Mouse (Mus musculus): ENCODE results near the gene Rtf1. TPM values are rescaled to one million over a fixed set of nuclear protein-coding genes. Genes with fewer than 3 reads are reported as not detected.

Rtf1 gene
- polyA plus RNA-seq, 1 experiment from 2014 or later = 53.3 TPM

DNA sequence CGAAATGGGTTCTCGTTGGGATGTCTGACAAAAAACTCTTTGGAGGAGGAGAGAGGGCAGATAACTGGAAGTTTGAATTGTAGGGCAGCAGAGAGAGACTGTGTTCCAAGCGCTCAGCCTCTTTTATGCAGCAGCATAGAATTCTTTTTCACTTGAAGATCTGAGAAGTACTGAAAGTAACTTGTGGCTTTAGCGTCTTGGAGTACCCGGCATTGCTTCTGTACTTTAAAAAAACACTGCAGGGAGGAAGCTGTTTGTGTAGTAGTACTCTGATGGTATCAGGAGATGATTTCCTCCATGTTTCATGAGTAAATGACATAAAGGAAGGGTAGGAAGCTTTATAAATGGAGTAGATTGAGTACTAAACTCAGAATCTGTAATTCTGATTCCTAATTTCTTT lies 963 bp downstream of the Rtf1 start:
- Histone ChIP-seq H3K27ac (ENCODE audit: low read length) (no peak overlapping the region), H3K27me3 (replicated peaks; ENCODE audit: control insufficient read depth, insufficient read depth, low read length) (no peaks in the 10 kb centered on the region), H3K4me2 (ENCODE audit: low read length) (peak overlapping the region; percentile 94), H3K4me3 (replicated peaks; ENCODE audit: low read length) (peak overlapping the region; percentile 100), H3K36me3 (ENCODE audit: control insufficient read depth, insufficient read depth) (no peaks in the 10 kb centered on the region), H3K4me1 (replicated peaks; ENCODE audit: control insufficient read depth, insufficient read depth, low read length) (peaks cover 16% of the 10 kb centered on the region), H3K9ac (replicated peaks; ENCODE audit: low read depth, low read length) (peak overlapping the region; percentile 97), H3K9me3 (ENCODE audit: control insufficient read depth, low read length) (no peaks in the 10 kb centered on the region)
- 4% methylated on average over 5 of the region's 5 CpGs for WGBS
- ATAC-seq = no peak

GRCm38 (mm10) chr2:119683706-119684105 lies 8.8 kb downstream of the Rtf1 start:
- Histone ChIP-seq H3K4me1 (replicated peaks; ENCODE audit: control insufficient read depth, insufficient read depth, low read length) (no peaks in the 10 kb centered on the region), H3K4me3 (replicated peaks; ENCODE audit: low read length) (no peak overlapping the region), H3K4me2 (ENCODE audit: low read length) (no peak overlapping the region), H3K27me3 (replicated peaks; ENCODE audit: control insufficient read depth, insufficient read depth, low read length) (no peaks in the 10 kb centered on the region), H3K36me3 (ENCODE audit: control insufficient read depth, insufficient read depth) (peaks cover 2% of the 10 kb centered on the region; the same call in 1 of the 2 replicates), H3K27ac (ENCODE audit: low read length) (no peak overlapping the region), H3K9ac (replicated peaks; ENCODE audit: low read depth, low read length) (no peak overlapping the region), H3K9me3 (ENCODE audit: control insufficient read depth, low read length) (no peaks in the 10 kb centered on the region)
- no peak for ATAC-seq
- WGBS = 81% methylated on average over 2 of the region's 2 CpGs

DNA sequence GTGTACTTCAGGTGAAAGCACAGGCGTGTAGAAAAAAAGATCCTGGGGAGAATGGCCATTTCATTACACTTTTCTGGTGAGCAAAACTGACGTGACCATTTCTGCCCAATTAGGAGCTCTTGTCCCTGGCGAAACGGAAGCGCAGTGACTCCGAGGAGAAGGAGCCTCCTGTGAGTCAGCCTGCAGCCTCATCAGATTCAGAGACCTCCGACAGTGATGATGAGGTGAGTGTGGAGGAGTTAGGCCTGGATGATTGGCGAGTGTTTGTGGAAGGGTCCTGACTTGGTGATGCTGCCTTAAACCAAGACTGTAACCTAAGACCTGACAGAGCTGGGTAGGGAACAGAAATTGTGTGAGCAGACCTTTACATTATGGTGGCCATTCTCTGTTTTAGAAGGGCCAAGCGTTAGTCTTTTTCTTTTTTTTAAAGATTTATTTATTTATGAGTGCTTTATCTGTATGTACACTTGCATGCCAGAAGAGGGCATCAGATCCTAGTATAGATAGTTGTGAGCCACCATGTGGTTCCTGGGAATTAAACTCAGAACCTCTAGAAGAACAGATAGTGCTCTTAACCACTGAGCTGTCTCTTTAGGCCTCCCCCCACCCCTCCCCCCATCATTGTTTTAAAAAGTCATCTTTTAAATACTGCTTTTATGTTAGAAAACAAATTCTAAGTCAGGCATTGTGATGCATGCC lies 17.3 kb downstream of the Rtf1 start:
- WGBS = 78% methylated on average over 9 of the region's 9 CpGs
- H3K4me3 ChIP-seq (replicated peaks; ENCODE audit: low read length) = no peak overlapping the region
- H3K36me3 ChIP-seq (ENCODE audit: control insufficient read depth, insufficient read depth) = no peaks in the 10 kb centered on the region
- H3K4me1 ChIP-seq (replicated peaks; ENCODE audit: control insufficient read depth, insufficient read depth, low read length) = no peaks in the 10 kb centered on the region
- no peaks in the 10 kb centered on the region for H3K9me3 ChIP-seq (ENCODE audit: control insufficient read depth, low read length)
- H3K27me3 ChIP-seq (replicated peaks; ENCODE audit: control insufficient read depth, insufficient read depth, low read length) = no peaks in the 10 kb centered on the region
- ATAC-seq = no peak
- H3K27ac ChIP-seq (ENCODE audit: low read length) = no peak overlapping the region
- H3K9ac ChIP-seq (replicated peaks; ENCODE audit: low read depth, low read length) = no peak overlapping the region
- H3K4me2 ChIP-seq (ENCODE audit: low read length) = no peak overlapping the region

DNA sequence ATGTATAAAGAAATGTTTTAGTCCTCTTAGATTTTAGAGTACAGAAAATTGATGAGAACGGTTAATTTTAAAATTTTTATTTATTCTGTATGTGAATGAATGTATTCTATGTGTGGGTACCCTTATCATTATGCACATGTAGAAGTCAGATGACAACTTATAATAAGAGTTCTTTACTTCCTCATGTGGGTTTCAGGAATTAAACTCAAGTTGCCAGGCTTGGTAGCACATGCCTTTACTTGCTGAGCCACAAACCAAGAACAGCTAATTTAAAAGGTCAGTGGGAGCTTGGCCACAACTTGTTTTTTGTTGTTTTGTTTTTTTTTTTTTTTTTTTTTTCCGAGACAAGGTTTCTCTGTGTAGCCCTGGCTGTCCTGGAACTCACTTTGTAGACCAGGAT lies 20.0 kb downstream of the Rtf1 start:
- Histone ChIP-seq H3K27ac (ENCODE audit: low read length) (no peak overlapping the region), H3K9me3 (ENCODE audit: control insufficient read depth, low read length) (no peaks in the 10 kb centered on the region), H3K4me1 (replicated peaks; ENCODE audit: control insufficient read depth, insufficient read depth, low read length) (no peaks in the 10 kb centered on the region), H3K4me2 (ENCODE audit: low read length) (no peak overlapping the region), H3K27me3 (replicated peaks; ENCODE audit: control insufficient read depth, insufficient read depth, low read length) (no peaks in the 10 kb centered on the region), H3K36me3 (ENCODE audit: control insufficient read depth, insufficient read depth) (no peaks in the 10 kb centered on the region), H3K4me3 (replicated peaks; ENCODE audit: low read length) (no peak overlapping the region), H3K9ac (replicated peaks; ENCODE audit: low read depth, low read length) (no peak overlapping the region)
- 98% methylated on average over 2 of the region's 2 CpGs for WGBS
- no peak for ATAC-seq

GRCm38 (mm10) chr2:119696111-119696510 lies 21.2 kb downstream of the Rtf1 start:
- Histone ChIP-seq H3K4me3 (replicated peaks; ENCODE audit: low read length) (no peak overlapping the region), H3K9ac (replicated peaks; ENCODE audit: low read depth, low read length) (no peak overlapping the region), H3K4me1 (replicated peaks; ENCODE audit: control insufficient read depth, insufficient read depth, low read length) (no peaks in the 10 kb centered on the region), H3K9me3 (ENCODE audit: control insufficient read depth, low read length) (no peaks in the 10 kb centered on the region), H3K4me2 (ENCODE audit: low read length) (no peak overlapping the region), H3K27me3 (replicated peaks; ENCODE audit: control insufficient read depth, insufficient read depth, low read length) (no peaks in the 10 kb centered on the region), H3K36me3 (ENCODE audit: control insufficient read depth, insufficient read depth) (no peaks in the 10 kb centered on the region), H3K27ac (ENCODE audit: low read length) (no peak overlapping the region)
- WGBS = 69% methylated on average over 1 of the region's 1 CpGs
- ATAC-seq = no peak

GRCm38 (mm10) chr2:119698472-119698871 lies 23.6 kb downstream of the Rtf1 start:
- no peak overlapping the region for H3K27ac ChIP-seq (ENCODE audit: low read length)
- H3K27me3 ChIP-seq (replicated peaks; ENCODE audit: control insufficient read depth, insufficient read depth, low read length) = no peaks in the 10 kb centered on the region
- H3K9me3 ChIP-seq (ENCODE audit: control insufficient read depth, low read length) = no peaks in the 10 kb centered on the region
- H3K4me2 ChIP-seq (ENCODE audit: low read length) = no peak overlapping the region
- H3K4me1 ChIP-seq (replicated peaks; ENCODE audit: control insufficient read depth, insufficient read depth, low read length) = no peaks in the 10 kb centered on the region
- ATAC-seq = no peak
- peaks cover 2% of the 10 kb centered on the region; the same call in 1 of the 2 replicates for H3K36me3 ChIP-seq (ENCODE audit: control insufficient read depth, insufficient read depth)
- WGBS = 85% methylated on average over 2 of the region's 2 CpGs
- no peak overlapping the region for H3K4me3 ChIP-seq (replicated peaks; ENCODE audit: low read length)
- H3K9ac ChIP-seq (replicated peaks; ENCODE audit: low read depth, low read length) = no peak overlapping the region

DNA sequence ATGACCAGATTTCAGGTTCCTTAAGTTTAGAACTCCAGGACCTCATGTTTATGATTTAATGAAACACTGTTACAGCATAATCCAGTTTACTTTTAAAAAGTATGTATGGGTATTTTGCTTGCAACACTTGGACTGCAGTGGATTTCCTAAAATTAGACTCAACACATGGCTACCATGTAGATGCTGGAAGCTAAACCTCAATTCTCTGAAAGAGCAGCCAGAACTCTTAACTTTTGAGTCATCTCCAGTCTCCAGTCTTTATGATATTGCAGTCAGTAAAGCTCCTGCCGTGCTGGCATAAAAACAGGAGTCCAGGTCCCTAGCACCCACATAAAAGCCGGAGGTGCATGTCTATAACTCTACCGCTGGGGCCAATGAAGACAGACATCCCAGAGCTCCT lies 25.1 kb downstream of the Rtf1 start:
- no peak overlapping the region for H3K4me3 ChIP-seq (replicated peaks; ENCODE audit: low read length)
- ATAC-seq = no peak
- no peaks in the 10 kb centered on the region for H3K9me3 ChIP-seq (ENCODE audit: control insufficient read depth, low read length)
- H3K4me2 ChIP-seq (ENCODE audit: low read length) = no peak overlapping the region
- H3K27me3 ChIP-seq (replicated peaks; ENCODE audit: control insufficient read depth, insufficient read depth, low read length) = no peaks in the 10 kb centered on the region
- H3K27ac ChIP-seq (ENCODE audit: low read length) = no peak overlapping the region
- no peaks in the 10 kb centered on the region for H3K4me1 ChIP-seq (replicated peaks; ENCODE audit: control insufficient read depth, insufficient read depth, low read length)
- H3K36me3 ChIP-seq (ENCODE audit: control insufficient read depth, insufficient read depth) = peaks cover 5% of the 10 kb centered on the region
- 94% methylated on average over 3 of the region's 3 CpGs for WGBS
- H3K9ac ChIP-seq (replicated peaks; ENCODE audit: low read depth, low read length) = no peak overlapping the region

DNA sequence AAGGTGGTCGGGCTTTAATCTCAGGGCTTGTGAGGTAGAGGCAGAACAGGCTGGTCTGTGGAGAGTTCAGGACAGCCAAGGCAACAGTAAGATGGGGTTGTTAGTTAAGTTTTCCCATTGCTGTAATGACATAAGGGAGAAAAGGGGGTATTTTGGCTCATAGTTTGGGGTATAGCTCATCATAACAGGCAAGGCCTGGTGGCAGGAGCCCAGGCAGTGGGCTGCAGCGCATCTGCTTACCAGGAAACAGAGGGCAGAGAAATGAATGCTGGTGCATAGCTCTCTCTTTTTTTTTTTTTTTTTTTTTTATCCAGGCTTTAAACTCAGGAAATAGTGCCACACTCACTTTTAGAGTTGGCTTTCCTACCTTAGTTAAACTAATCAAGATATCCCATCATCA lies 28.3 kb downstream of the Rtf1 start:
- Histone ChIP-seq H3K9me3 (ENCODE audit: control insufficient read depth, low read length) (no peaks in the 10 kb centered on the region), H3K36me3 (ENCODE audit: control insufficient read depth, insufficient read depth) (peaks cover 21% of the 10 kb centered on the region), H3K9ac (replicated peaks; ENCODE audit: low read depth, low read length) (no peak overlapping the region), H3K4me3 (replicated peaks; ENCODE audit: low read length) (no peak overlapping the region), H3K27me3 (replicated peaks; ENCODE audit: control insufficient read depth, insufficient read depth, low read length) (no peaks in the 10 kb centered on the region), H3K4me1 (replicated peaks; ENCODE audit: control insufficient read depth, insufficient read depth, low read length) (no peaks in the 10 kb centered on the region), H3K4me2 (ENCODE audit: low read length) (no peak overlapping the region), H3K27ac (ENCODE audit: low read length) (no peak overlapping the region)
- 73% methylated on average over 2 of the region's 2 CpGs for WGBS
- ATAC-seq = no peak

GRCm38 (mm10) chr2:119707676-119708075 lies 32.8 kb downstream of the Rtf1 start:
- no peak overlapping the region for H3K4me2 ChIP-seq (ENCODE audit: low read length)
- peaks cover 25% of the 10 kb centered on the region for H3K36me3 ChIP-seq (ENCODE audit: control insufficient read depth, insufficient read depth)
- H3K27me3 ChIP-seq (replicated peaks; ENCODE audit: control insufficient read depth, insufficient read depth, low read length) = no peaks in the 10 kb centered on the region
- H3K27ac ChIP-seq (ENCODE audit: low read length) = no peak overlapping the region
- no peaks in the 10 kb centered on the region for H3K9me3 ChIP-seq (ENCODE audit: control insufficient read depth, low read length)
- 84% methylated on average over 3 of the region's 3 CpGs for WGBS
- no peak for ATAC-seq
- no peak overlapping the region for H3K4me3 ChIP-seq (replicated peaks; ENCODE audit: low read length)
- H3K4me1 ChIP-seq (replicated peaks; ENCODE audit: control insufficient read depth, insufficient read depth, low read length) = no peaks in the 10 kb centered on the region
- no peak overlapping the region for H3K9ac ChIP-seq (replicated peaks; ENCODE audit: low read depth, low read length)

DNA sequence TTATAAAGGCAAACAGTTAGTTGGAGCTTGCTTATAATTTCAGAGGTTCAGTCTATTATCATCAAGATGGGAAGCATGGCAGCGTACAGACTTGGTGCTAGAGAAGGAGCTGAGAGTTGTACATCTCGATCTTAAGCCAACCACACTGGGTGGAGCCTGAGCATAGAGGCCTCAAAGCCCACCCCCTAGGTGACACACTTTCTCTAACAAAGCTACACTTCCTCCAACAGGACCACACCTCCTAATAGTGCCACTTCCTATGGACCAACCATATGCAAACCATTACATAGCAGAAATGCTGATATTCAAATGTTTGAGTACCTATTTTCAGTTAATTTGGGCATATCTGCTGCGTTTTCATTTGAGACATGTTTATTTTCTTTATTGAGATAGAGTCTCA lies 35.1 kb downstream of the Rtf1 start:
- Histone ChIP-seq H3K9me3 (ENCODE audit: control insufficient read depth, low read length) (no peaks in the 10 kb centered on the region), H3K36me3 (ENCODE audit: control insufficient read depth, insufficient read depth) (peaks cover 23% of the 10 kb centered on the region), H3K27ac (ENCODE audit: low read length) (no peak overlapping the region), H3K4me3 (replicated peaks; ENCODE audit: low read length) (no peak overlapping the region), H3K4me2 (ENCODE audit: low read length) (no peak overlapping the region), H3K27me3 (replicated peaks; ENCODE audit: control insufficient read depth, insufficient read depth, low read length) (no peaks in the 10 kb centered on the region), H3K9ac (replicated peaks; ENCODE audit: low read depth, low read length) (no peak overlapping the region), H3K4me1 (replicated peaks; ENCODE audit: control insufficient read depth, insufficient read depth, low read length) (no peaks in the 10 kb centered on the region)
- WGBS = 93% methylated on average over 3 of the region's 3 CpGs
- ATAC-seq = no peak

Measured in forebrain, embryonic 16.5 days (tissue).